ENCODE assay signal across 26 mouse cellular contexts in genomic region chr7:132889691-132890090, GRCm38 (mm10). TPM values are rescaled to one million over a fixed set of nuclear protein-coding genes. Genes with fewer than 3 reads are reported as not detected.
DNase-seq lines count a peak whose midpoint lies in the region; ATAC-seq lines count a peak whose summit lies in the region.
"Had no signal": no experiment of that assay in that cellular context is flagged by ENCODE, and none has a peak within 500 bp of the region (broad histone marks: within the 10 kb centered on the region; RNA-seq: fewer than 3 reads in every experiment).

No protein-coding gene starts in this region.

- no peak overlapping the region for H3K9ac ChIP-seq in forebrain, embryonic 11.5 days (ENCODE audit: low read length)
- H3K9ac ChIP-seq in forebrain, embryonic 13.5 days, result no peak overlapping the region
- H3K9ac ChIP-seq: forebrain, embryonic 15.5 days; heart, embryonic 12.5 days; heart, embryonic 15.5 days; hindbrain, embryonic 14.5 days had no signal

- H3K4me1 ChIP-seq in forebrain, embryonic 11.5 days (replicated peaks; ENCODE audit: control insufficient read depth, insufficient read depth, low read length), result no peaks in the 10 kb centered on the region
- no peaks in the 10 kb centered on the region for H3K4me1 ChIP-seq in forebrain, embryonic 13.5 days
- H3K4me1 ChIP-seq: forebrain, embryonic 15.5 days had no signal

- no peaks in the 10 kb centered on the region for H3K9me3 ChIP-seq in forebrain, embryonic 11.5 days (ENCODE audit: control insufficient read depth, low read length)
- 0 out of 2 replicates have a peak, but pooled peaks cover 4% of the 10 kb centered on the region for H3K9me3 ChIP-seq in forebrain, embryonic 13.5 days (replicated peaks)
- H3K9me3 ChIP-seq: forebrain, embryonic 10.5 days; forebrain, embryonic 15.5 days; heart, embryonic 15.5 days had no signal

- no peak overlapping the region for H3K4me2 ChIP-seq in forebrain, embryonic 11.5 days (ENCODE audit: low read depth, low read length, severe bottlenecking)
- H3K4me2 ChIP-seq in forebrain, embryonic 13.5 days, result no peak overlapping the region
- H3K4me2 ChIP-seq: forebrain, embryonic 15.5 days; heart, embryonic 12.5 days; heart, embryonic 15.5 days; hindbrain, embryonic 14.5 days had no signal

- H3K27me3 ChIP-seq in forebrain, embryonic 11.5 days (ENCODE audit: control insufficient read depth, insufficient read depth, low read length), result no peaks in the 10 kb centered on the region
- H3K27me3 ChIP-seq in forebrain, embryonic 13.5 days, result no peaks in the 10 kb centered on the region
- H3K27me3 ChIP-seq: forebrain, embryonic 15.5 days; heart, embryonic 12.5 days; heart, embryonic 15.5 days had no signal

- H3K27ac ChIP-seq in forebrain, embryonic 11.5 days (ENCODE audit: low read depth, low read length), result no peak overlapping the region
- H3K27ac ChIP-seq in forebrain, embryonic 13.5 days, result no peak overlapping the region
- H3K27ac ChIP-seq: forebrain, embryonic 10.5 days; forebrain, embryonic 15.5 days; heart, embryonic 15.5 days; hindbrain, embryonic 14.5 days; hindbrain, postnatal 0 days had no signal

- peak; percentile 4 for DNase-seq in forebrain, embryonic 11.5 days (ENCODE audit: low spot score)
- DNase-seq in retina, adult 2 months (ENCODE audit: low read depth, low spot score), result peak; percentile 53
- no peak for DNase-seq in retina, embryonic 14.5 days (ENCODE audit: low spot score)
- peak; percentile 22 for DNase-seq in R1 (ENCODE audit: low read depth, low spot score)
- no peak for DNase-seq in embryo, embryonic 9.5 days (ENCODE audit: extremely low spot score)
- DNase-seq: adrenal gland, adult 2 months; adrenal gland, postnatal 14 days; cerebellum, postnatal 10 days; cerebellum, postnatal 36 days; embryo, embryonic 11 days; gastrocnemius, postnatal 10 days; gastrocnemius, postnatal 36 days; heart, adult 18-20 months; heart, postnatal 14 days; heart, postnatal 4 days; kidney, adult 2 months had no signal

- WGBS in forebrain, embryonic 11.5 days, result 94% methylated on average over 8 of the region's 8 CpGs
- 92% methylated on average over 8 of the region's 8 CpGs for WGBS in forebrain, embryonic 13.5 days

- H3K36me3 ChIP-seq in forebrain, embryonic 11.5 days (ENCODE audit: control insufficient read depth, insufficient read depth, low read length), result no peaks in the 10 kb centered on the region; the same call in 1 of the 2 replicates
- H3K36me3 ChIP-seq in forebrain, embryonic 13.5 days (ENCODE audit: poor library complexity, severe bottlenecking), result peaks cover 10% of the 10 kb centered on the region

- no peak for ATAC-seq in forebrain, embryonic 11.5 days (replicated peaks; ENCODE audit: low FRiP score)
- ATAC-seq in forebrain, embryonic 13.5 days, result no peak
- ATAC-seq: CD4-positive, CD25-positive, alpha-beta regulatory T cell, adult 4 months; forebrain, embryonic 15.5 days; hindbrain, postnatal 0 days; inflammation-experienced regulatory T-cells, adult 6 months; intestine, postnatal 0 days had no signal

- H3K4me3 ChIP-seq in forebrain, embryonic 11.5 days (ENCODE audit: low read depth, low read length), result no peak overlapping the region
- H3K4me3 ChIP-seq in forebrain, embryonic 13.5 days, result no peak overlapping the region
- H3K4me3 ChIP-seq: forebrain, embryonic 10.5 days; forebrain, embryonic 15.5 days; heart, embryonic 12.5 days; heart, embryonic 15.5 days had no signal

RNA-seq across cellular contexts. Expression of gene Abraxas2, which starts 30.7 kb away (rescaled TPM):
- 34.9 and 40.6 TPM in 2 replicates for polyA plus RNA-seq in forebrain, embryonic 11.5 days (2014; fragmentation: Nextera tagmentation; extraction: Ambion mirVana)
- polyA plus RNA-seq in forebrain, embryonic 13.5 days (2015; fragmentation: Nextera tagmentation; extraction: Ambion mirVana), result 42.5 and 43.5 TPM in 2 replicates

RNA-seq across cellular contexts. Expression of gene Eef1akmt2, which starts 37.2 kb away (rescaled TPM):
- polyA plus RNA-seq in forebrain, embryonic 11.5 days (2014; fragmentation: Nextera tagmentation; extraction: Ambion mirVana), result 80.7 and 91.7 TPM in 2 replicates
- 105 and 115 TPM in 2 replicates for polyA plus RNA-seq in forebrain, embryonic 13.5 days (2015; fragmentation: Nextera tagmentation; extraction: Ambion mirVana)

RNA-seq across cellular contexts. Expression of gene Zranb1, which starts 41.3 kb away (rescaled TPM):
- 18.0 and 18.1 TPM in 2 replicates for polyA plus RNA-seq in forebrain, embryonic 11.5 days (2014; fragmentation: Nextera tagmentation; extraction: Ambion mirVana)
- polyA plus RNA-seq in forebrain, embryonic 13.5 days (2015; fragmentation: Nextera tagmentation; extraction: Ambion mirVana), result 16.1 and 16.2 TPM in 2 replicates

Comparison
In these comparisons a context has a peak if more than half of its experiments do, and no peak if none do; other contexts are left out.
1. DNase-seq: peak in forebrain, embryonic 11.5 days (single experiment), retina, adult 2 months (single experiment) and R1 (single experiment); none in retina, embryonic 14.5 days (single experiment) and embryo, embryonic 9.5 days (single experiment).